In genomic region chr4:107442288-107442687, GRCm38 (mm10) we compare ENCODE assay signal across 14 mouse cellular contexts. TPM values are rescaled to one million over a fixed set of nuclear protein-coding genes. Genes with fewer than 3 reads are reported as not detected.
DNase-seq lines count a peak whose midpoint lies in the region; ATAC-seq and TF ChIP-seq lines count a peak whose summit lies in the region.
"Had no signal": no experiment of that assay in that cellular context is flagged by ENCODE, and none has a peak within 500 bp of the region (broad histone marks: within the 10 kb centered on the region; RNA-seq: fewer than 3 reads in every experiment).

No protein-coding gene starts in this region.

- peak overlapping the region; percentile 24; the same call in 1 of the 2 replicates for H3K4me2 ChIP-seq in kidney, embryonic 14.5 days (replicated peaks; ENCODE audit: low read depth, low read length)
- peak overlapping the region; percentile 51 for H3K4me2 ChIP-seq in limb, embryonic 13.5 days (replicated peaks)
- H3K4me2 ChIP-seq in forebrain, embryonic 13.5 days, result no peak overlapping the region
- H3K4me2 ChIP-seq: liver, embryonic 11.5 days had no signal

- H3K27me3 ChIP-seq in kidney, embryonic 14.5 days (ENCODE audit: control insufficient read depth, insufficient read depth, low read length), result peaks cover 46% of the 10 kb centered on the region
- H3K27me3 ChIP-seq in limb, embryonic 13.5 days, result peaks cover 79% of the 10 kb centered on the region
- H3K27me3 ChIP-seq in forebrain, embryonic 13.5 days, result peaks cover 48% of the 10 kb centered on the region

- H3K9me3 ChIP-seq in kidney, embryonic 14.5 days (ENCODE audit: control insufficient read depth, low read length), result peaks cover 4% of the 10 kb centered on the region; the same call in 1 of the 2 replicates
- H3K9me3 ChIP-seq in limb, embryonic 13.5 days, result peaks cover 4% of the 10 kb centered on the region; the same call in 1 of the 2 replicates
- peaks cover 5% of the 10 kb centered on the region; the same call in 1 of the 2 replicates for H3K9me3 ChIP-seq in forebrain, embryonic 13.5 days (replicated peaks)

- no peak for ATAC-seq in kidney, embryonic 14.5 days (ENCODE audit: low FRiP score, low TSS enrichment)
- ATAC-seq in limb, embryonic 13.5 days (ENCODE audit: low FRiP score, low read depth), result no peak
- ATAC-seq in forebrain, embryonic 13.5 days, result no peak

- 36% methylated on average over 11 of the region's 11 CpGs for WGBS in kidney, embryonic 14.5 days
- WGBS in limb, embryonic 13.5 days, result 28% methylated on average over 11 of the region's 11 CpGs
- WGBS in forebrain, embryonic 13.5 days, result 65% methylated on average over 11 of the region's 11 CpGs

- H3K27ac ChIP-seq in brown adipose tissue, adult 24 weeks (replicated peaks; ENCODE audit: low read depth, low read length), result no peak overlapping the region
- no peak overlapping the region for H3K27ac ChIP-seq in embryonic fibroblast, embryonic 13.5 days (ENCODE audit: insufficient read depth, low read length)
- H3K27ac ChIP-seq in kidney, embryonic 14.5 days (ENCODE audit: low read depth, low read length), result no peak overlapping the region
- H3K27ac ChIP-seq in limb, embryonic 13.5 days, result no peak overlapping the region
- no peak overlapping the region for H3K27ac ChIP-seq in forebrain, embryonic 13.5 days

- H3K36me3 ChIP-seq in kidney, embryonic 14.5 days (ENCODE audit: control insufficient read depth, insufficient read depth, low read length), result no peaks in the 10 kb centered on the region
- H3K36me3 ChIP-seq in limb, embryonic 13.5 days, result no peaks in the 10 kb centered on the region
- H3K36me3 ChIP-seq in forebrain, embryonic 13.5 days (ENCODE audit: poor library complexity, severe bottlenecking), result no peaks in the 10 kb centered on the region

- no peaks in the 10 kb centered on the region for H3K4me1 ChIP-seq in brown adipose tissue, adult 24 weeks (ENCODE audit: control insufficient read depth, insufficient read depth, insufficient read length, low read length)
- H3K4me1 ChIP-seq in embryonic fibroblast, embryonic 13.5 days (ENCODE audit: control insufficient read depth, insufficient read depth, low read length), result no peaks in the 10 kb centered on the region
- H3K4me1 ChIP-seq in kidney, embryonic 14.5 days (ENCODE audit: control insufficient read depth, insufficient read depth, low read length), result peaks cover 17% of the 10 kb centered on the region; the same call in 1 of the 2 replicates
- H3K4me1 ChIP-seq in limb, embryonic 13.5 days, result peaks cover 83% of the 10 kb centered on the region
- peaks cover 12% of the 10 kb centered on the region; the same call in 1 of the 2 replicates for H3K4me1 ChIP-seq in forebrain, embryonic 13.5 days

- TF ChIP-seq CTCF in embryonic fibroblast, embryonic 13.5 days (IDR thresholded peaks at IDR 0.05; ENCODE audit: borderline replicate concordance, insufficient read depth, low read length), result no peak

- TF ChIP-seq POLR2A in embryonic fibroblast, embryonic 13.5 days (IDR thresholded peaks at IDR 0.05; ENCODE audit: low read depth, low read length), result no peak

- H3K4me3 ChIP-seq in brown adipose tissue, adult 24 weeks (ENCODE audit: insufficient read depth, low read depth, low read length), result peak overlapping the region; percentile 49
- H3K4me3 ChIP-seq in embryonic fibroblast, embryonic 13.5 days (ENCODE audit: insufficient read depth, low read length), result 0 out of 2 replicates have a peak overlapping the region, but pooled peaks have one; percentile 5
- no peak overlapping the region for H3K4me3 ChIP-seq in kidney, embryonic 14.5 days (ENCODE audit: low read length)
- H3K4me3 ChIP-seq in limb, embryonic 13.5 days, result no peak overlapping the region
- H3K4me3 ChIP-seq in forebrain, embryonic 13.5 days, result no peak overlapping the region

- no peak overlapping the region for H3K9ac ChIP-seq in kidney, embryonic 14.5 days (ENCODE audit: low read depth, low read length)
- H3K9ac ChIP-seq in limb, embryonic 13.5 days, result no peak overlapping the region
- H3K9ac ChIP-seq in forebrain, embryonic 13.5 days, result no peak overlapping the region

- no peak for DNase-seq in liver
- DNase-seq in thymus, postnatal 14 days, result no peak
- DNase-seq: adrenal gland, postnatal 36 days; cerebellum, postnatal 10 days; gastrocnemius, postnatal 14 days; lung, adult 2 months; lung, postnatal 36 days; right cerebral cortex, postnatal 14 days had no signal

RNA-seq across cellular contexts. Expression of gene Glis1, which starts 7.9 kb away (rescaled TPM):
- polyA plus RNA-seq in brown adipose tissue, adult 24 weeks (2012; ENCODE audit: insufficient read depth, insufficient read length, missing spikeins), result not detected in 2 replicates
- polyA plus RNA-seq in embryonic fibroblast, embryonic 13.5 days (2011; ENCODE audit: insufficient read length, low read depth, missing spikeins), result 4.9 TPM in 2 replicates
- 4.0 and 4.3 TPM in 2 replicates for polyA plus RNA-seq in kidney, embryonic 14.5 days (2014; fragmentation: Nextera tagmentation; extraction: Ambion mirVana)
- 10.9 and 12.5 TPM in 2 replicates for polyA plus RNA-seq in limb, embryonic 13.5 days (2015; fragmentation: Nextera tagmentation; extraction: Ambion mirVana)
- polyA plus RNA-seq in forebrain, embryonic 13.5 days (2015; fragmentation: Nextera tagmentation; extraction: Ambion mirVana), result 0.75 and 0.84 TPM in 2 replicates

Comparison
In these comparisons a context has a peak if more than half of its experiments do, and no peak if none do; other contexts are left out.
1. H3K4me3 ChIP-seq: peak in brown adipose tissue, adult 24 weeks (single experiment) and embryonic fibroblast, embryonic 13.5 days (single experiment); none in kidney, embryonic 14.5 days (single experiment), limb, embryonic 13.5 days (single experiment) and forebrain, embryonic 13.5 days (single experiment).